Mouse (Mus musculus) embryonic facial prominence, embryonic 12.5 days (tissue): Measurements from ENCODE around the gene Slx1b. TPM values are rescaled to one million over a fixed set of nuclear protein-coding genes. Genes with fewer than 3 reads are reported as not detected.
"Not testable (repeated sequence)": the region's sequence is repeated elsewhere in the genome, so short reads cannot be mapped to it uniquely, and the experiment has no call there.

Source experiments
- ATAC-seq: fragments of 200-750 bp; cut with Nextera tagmentation; 2 replicates; pipeline ENCODE4 v1.8.0; 2017; ENCODE audit not compliant: insufficient number of reproducible peaks, insufficient read depth, low FRiP score, low TSS enrichment
- H3K27ac ChIP-seq: fragments of 300-500 bp; sonication (generic); 2 replicates; pipeline ENCODE4 v1.5.1; 2016; ENCODE audit warnings: mild to moderate bottlenecking
- H3K27me3 ChIP-seq: fragments of 300-500 bp; sonication (generic); 2 replicates; pipeline ENCODE4 v1.6.1; 2016; ENCODE audit warnings: mild to moderate bottlenecking, moderate library complexity
- H3K36me3 ChIP-seq: fragments of 300-500 bp; sonication (generic); 2 replicates; pipeline ENCODE4 v1.6.1; 2016; ENCODE audit warnings: mild to moderate bottlenecking
- H3K4me1 ChIP-seq: fragments of 300-500 bp; sonication (generic); 2 replicates; pipeline ENCODE4 v1.6.1; 2016
- H3K4me2 ChIP-seq: fragments of 300-500 bp; sonication (generic); replicated peaks from 2 replicates; pipeline ENCODE4 v1.6.1; 2016; ENCODE audit warnings: mild to moderate bottlenecking, moderate library complexity
- H3K4me3 ChIP-seq: fragments of 300-500 bp; sonication (generic); 2 replicates; pipeline ENCODE4 v1.5.1; 2016; ENCODE audit warnings: mild to moderate bottlenecking
- H3K9ac ChIP-seq: fragments of 300-500 bp; sonication (generic); 2 replicates; pipeline ENCODE4 v1.6.1; 2016; ENCODE audit warnings: mild to moderate bottlenecking, moderate library complexity
- H3K9me3 ChIP-seq: fragments of 300-500 bp; sonication (generic); 2 replicates; pipeline ENCODE4 v1.6.1; 2016; ENCODE audit warnings: mild to moderate bottlenecking, moderate library complexity
- WGBS: fragments of 180-500 bp; shearing (Covaris S2); methylation state at CpG from one replicate; pipeline ENCODE4 v1.1.7; 2016; 5-methylcytosine and 5-hydroxymethylcytosine counted together
- polyA plus RNA-seq: library from polyadenylated mRNA; unstranded; fragments of >200 nt; fragmentation: Nextera tagmentation; extraction: Ambion mirVana; gene quantifications from 2 replicates; pipeline ENCODE4 v1.2.1, GENCODE M21; 2016

Gene Slx1b
- polyA plus RNA-seq = 13.4 and 13.5 TPM in 2 replicates

GRCm38 (mm10) chr7:126695631-126696207 lies at the start of gene Slx1b:
Gene Slx1b (minus strand): TSS chr7:126695784.
- under 1% methylated on average over 40 of the region's 40 CpGs for WGBS

GRCm38 (mm10) chr7:126741964-126742482 lies 46.4 kb upstream of the Slx1b start:
- no peak overlapping the region for H3K4me3 ChIP-seq
- no peaks in the 10 kb centered on the region for H3K36me3 ChIP-seq
- H3K27ac ChIP-seq = no peak overlapping the region
- ATAC-seq = no peak
- no peaks in the 10 kb centered on the region for H3K9me3 ChIP-seq
- no peak overlapping the region for H3K9ac ChIP-seq
- H3K4me1 ChIP-seq = no peaks in the 10 kb centered on the region; the same call in 1 of the 2 replicates
- H3K27me3 ChIP-seq = no peaks in the 10 kb centered on the region
- WGBS = 90% methylated on average over 13 of the region's 13 CpGs
- no peak overlapping the region for H3K4me2 ChIP-seq

More at GRCm38 (mm10) chr7:126695631-126696207, at the start of gene Slx1b:
- Histone ChIP-seq H3K9ac (peak within 1 kb of the TSS; percentile 83), H3K27ac (peak within 1 kb of the TSS; percentile 96), H3K4me1 (peaks cover 19% of the 10 kb centered on the region), H3K27me3 (no peaks in the 10 kb centered on the region), H3K4me2 (peak within 1 kb of the TSS; percentile 82), H3K36me3 (peaks cover 32% of the 10 kb centered on the region), H3K9me3 (no peaks in the 10 kb centered on the region), H3K4me3 (peak within 1 kb of the TSS; percentile 78)
- peak; percentile 94 for ATAC-seq

- Histone ChIP-seq H3K9ac (no peak overlapping the region), H3K4me2 (no peak overlapping the region), H3K9me3 (no peaks in the 10 kb centered on the region), H3K36me3 (no peaks in the 10 kb centered on the region), H3K4me1 (no peaks in the 10 kb centered on the region; the same call in 1 of the 2 replicates), H3K27ac (no peak overlapping the region), H3K4me3 (no peak overlapping the region), H3K27me3 (no peaks in the 10 kb centered on the region)
- WGBS = 82% methylated on average over 5 of the region's 5 CpGs
- ATAC-seq = 0 out of 2 replicates have a peak, but pooled peaks have one; percentile 47
Observed at GRCm38 (mm10) chr7:126741452-126741851, 45.9 kb upstream of the Slx1b start.

- ATAC-seq = no peak
- no peak overlapping the region for H3K4me2 ChIP-seq
- H3K4me3 ChIP-seq = no peak overlapping the region
- no peak overlapping the region for H3K9ac ChIP-seq
- H3K9me3 ChIP-seq = no peaks in the 10 kb centered on the region
- H3K4me1 ChIP-seq = no peaks in the 10 kb centered on the region; the same call in 1 of the 2 replicates
- no peaks in the 10 kb centered on the region for H3K36me3 ChIP-seq
- no peak overlapping the region for H3K27ac ChIP-seq
- 68% methylated on average over 5 of the region's 5 CpGs for WGBS
- no peaks in the 10 kb centered on the region for H3K27me3 ChIP-seq
Observed at GRCm38 (mm10) chr7:126740977-126741376, 45.4 kb upstream of the Slx1b start.

- no peak for ATAC-seq
- H3K4me1 ChIP-seq = no peaks in the 10 kb centered on the region; the same call in 1 of the 2 replicates
- no peak overlapping the region for H3K4me3 ChIP-seq
- H3K27me3 ChIP-seq = no peaks in the 10 kb centered on the region
- 78% methylated on average over 13 of the region's 13 CpGs for WGBS
- H3K36me3 ChIP-seq = no peaks in the 10 kb centered on the region
- no peak overlapping the region for H3K4me2 ChIP-seq
- H3K9ac ChIP-seq = no peak overlapping the region
- H3K27ac ChIP-seq = no peak overlapping the region
- no peaks in the 10 kb centered on the region for H3K9me3 ChIP-seq
Observed at GRCm38 (mm10) chr7:126740132-126740735, 44.6 kb upstream of the Slx1b start.

GRCm38 (mm10) chr7:126739551-126739950 lies 44.0 kb upstream of the Slx1b start:
- 88% methylated on average over 17 of the region's 17 CpGs for WGBS
- ATAC-seq = no peak

GRCm38 (mm10) chr7:126736122-126736521 lies 40.5 kb upstream of the Slx1b start:
- Histone ChIP-seq H3K27me3 (no peaks in the 10 kb centered on the region), H3K4me1 (no peaks in the 10 kb centered on the region; the same call in 1 of the 2 replicates), H3K9ac (no peak overlapping the region), H3K4me2 (no peak overlapping the region), H3K9me3 (no peaks in the 10 kb centered on the region), H3K4me3 (no peak overlapping the region), H3K36me3 (no peaks in the 10 kb centered on the region), H3K27ac (no peak overlapping the region)
- no peak for ATAC-seq
- WGBS = 77% methylated on average over 8 of the region's 8 CpGs

More at GRCm38 (mm10) chr7:126739551-126739950, 44.0 kb upstream of the Slx1b start:
- no peak overlapping the region for H3K4me3 ChIP-seq
- no peaks in the 10 kb centered on the region for H3K27me3 ChIP-seq
- no peak overlapping the region for H3K9ac ChIP-seq
- H3K36me3 ChIP-seq = no peaks in the 10 kb centered on the region
- H3K4me1 ChIP-seq = no peaks in the 10 kb centered on the region; the same call in 1 of the 2 replicates
- H3K27ac ChIP-seq = no peak overlapping the region
- H3K9me3 ChIP-seq = no peaks in the 10 kb centered on the region
- no peak overlapping the region for H3K4me2 ChIP-seq

- ATAC-seq, H3K27ac ChIP-seq: not testable (repeated sequence)
- 79% methylated on average over 4 of the region's 4 CpGs for WGBS
Observed at GRCm38 (mm10) chr7:126730256-126730789, 34.7 kb upstream of the Slx1b start.

GRCm38 (mm10) chr7:126725667-126726066 lies 30.1 kb upstream of the Slx1b start:
- WGBS = 81% methylated on average over 5 of the region's 5 CpGs
- no peaks in the 10 kb centered on the region for H3K4me1 ChIP-seq
- H3K36me3 ChIP-seq = no peaks in the 10 kb centered on the region
- no peak overlapping the region for H3K9ac ChIP-seq
- H3K4me3 ChIP-seq = no peak overlapping the region
- H3K9me3 ChIP-seq = no peaks in the 10 kb centered on the region
- no peak for ATAC-seq
- H3K27ac ChIP-seq = no peak overlapping the region
- no peak overlapping the region for H3K4me2 ChIP-seq
- no peaks in the 10 kb centered on the region for H3K27me3 ChIP-seq

More at GRCm38 (mm10) chr7:126730256-126730789, 34.7 kb upstream of the Slx1b start:
- not testable (repeated sequence) for H3K4me1 ChIP-seq, H3K4me2 ChIP-seq, H3K9ac ChIP-seq, H3K36me3 ChIP-seq, H3K4me3 ChIP-seq, H3K9me3 ChIP-seq, H3K27me3 ChIP-seq

- Histone ChIP-seq H3K36me3 (no peaks in the 10 kb centered on the region), H3K27me3 (no peaks in the 10 kb centered on the region), H3K4me1 (no peaks in the 10 kb centered on the region), H3K4me2 (no peak overlapping the region), H3K9me3 (no peaks in the 10 kb centered on the region), H3K9ac (no peak overlapping the region), H3K4me3 (no peak overlapping the region), H3K27ac (no peak overlapping the region)
- ATAC-seq = no peak
- 72% methylated on average over 3 of the region's 3 CpGs for WGBS
Observed at GRCm38 (mm10) chr7:126725077-126725476, 29.5 kb upstream of the Slx1b start.

- Histone ChIP-seq H3K4me2 (no peak overlapping the region), H3K4me1 (no peaks in the 10 kb centered on the region), H3K9me3 (no peaks in the 10 kb centered on the region), H3K36me3 (no peaks in the 10 kb centered on the region), H3K27ac (no peak overlapping the region), H3K27me3 (no peaks in the 10 kb centered on the region), H3K9ac (no peak overlapping the region), H3K4me3 (no peak overlapping the region)
- ATAC-seq = no peak
- WGBS = 88% methylated on average over 13 of the region's 13 CpGs
Observed at GRCm38 (mm10) chr7:126721635-126722034, 26.1 kb upstream of the Slx1b start.
